Mouse (Mus musculus) A20 (cell line): ENCODE results near the gene Hoxa3.

ENCODE experiments used
- DNase-seq: peaks from one replicate; pipeline ENCODE4 v3.0.0-alpha.2; 2011; ENCODE audit warnings: low read depth, low spot score

Gene Hoxa3

GRCm38 (mm10) chr6:52183311-52184080 lies 29.6 kb downstream of the Hoxa3 start:
- no peak for DNase-seq

- no peak for DNase-seq
Observed at GRCm38 (mm10) chr6:52182793-52183192, 30.3 kb downstream of the Hoxa3 start.

GRCm38 (mm10) chr6:52182030-52182429 lies 31.1 kb downstream of the Hoxa3 start:
- no peak for DNase-seq

GRCm38 (mm10) chr6:52180726-52181125 lies 32.4 kb downstream of the Hoxa3 start:
- DNase-seq: no peak

GRCm38 (mm10) chr6:52180213-52180710 lies 32.9 kb downstream of the Hoxa3 start:
- DNase-seq: no peak

DNA sequence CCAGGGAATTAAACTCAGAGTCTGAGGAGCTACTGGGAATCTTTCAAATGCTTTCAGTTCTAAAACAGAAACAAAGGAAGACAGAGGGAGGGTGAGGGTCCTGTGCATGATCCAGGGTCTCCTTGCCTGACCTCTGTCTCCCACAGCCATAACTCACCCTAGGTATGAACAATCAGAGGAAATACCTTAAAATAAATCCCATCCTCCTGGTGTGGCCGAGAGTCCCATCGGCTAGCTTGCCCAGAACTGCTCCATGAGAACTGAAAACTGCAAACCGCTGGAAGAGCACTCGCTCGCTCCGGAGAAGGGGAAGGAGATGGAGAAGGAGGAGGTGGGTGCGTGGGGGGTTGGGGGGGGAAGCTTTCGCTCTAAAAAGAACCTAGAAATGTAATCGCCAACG lies 33.4 kb downstream of the Hoxa3 start:
- DNase-seq: no peak

DNA sequence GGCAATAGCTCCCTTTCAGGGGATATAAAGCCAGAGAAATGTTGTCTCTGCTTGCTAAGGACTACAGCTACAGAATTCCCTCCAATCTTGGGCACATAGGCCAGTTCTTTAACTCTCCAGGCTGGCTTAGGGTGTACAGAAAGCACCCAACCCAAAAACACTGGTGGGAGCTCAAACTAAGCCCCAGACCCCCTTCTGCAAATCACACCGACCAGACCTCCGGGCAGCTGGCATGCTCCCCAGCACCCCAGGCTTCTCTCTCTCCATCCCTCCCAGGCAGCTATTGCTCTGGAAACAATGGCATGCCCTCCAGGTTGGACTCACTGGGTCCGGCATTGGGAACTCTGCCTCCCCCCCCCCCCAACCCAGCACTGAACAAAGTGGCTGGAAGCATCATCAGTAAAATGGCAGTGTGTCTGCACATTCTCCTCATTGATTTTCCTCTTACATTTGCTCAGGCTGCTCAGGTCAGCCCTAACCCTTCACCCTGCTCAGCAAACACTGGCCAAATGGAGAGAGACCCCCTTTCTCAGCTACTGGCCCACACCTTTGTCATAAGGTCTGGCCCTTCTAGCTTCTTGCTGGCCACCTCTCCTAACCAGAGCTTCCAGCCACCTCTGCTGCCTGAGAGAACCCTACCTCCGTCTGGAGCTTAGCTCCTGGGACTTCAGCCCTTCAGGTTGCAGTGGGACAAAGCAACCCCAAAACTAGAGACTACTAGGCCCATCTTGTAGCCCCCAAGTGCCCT lies 34.0 kb downstream of the Hoxa3 start:
- DNase-seq: no peak

GRCm38 (mm10) chr6:52177806-52178205 lies 35.3 kb downstream of the Hoxa3 start:
- no peak for DNase-seq

- DNase-seq: no peak
Observed at GRCm38 (mm10) chr6:52177061-52177735, 35.9 kb downstream of the Hoxa3 start, which contains the start of gene 5730596B20Rik. 5730596B20Rik (plus strand) TSS chr6:52177498.

DNA sequence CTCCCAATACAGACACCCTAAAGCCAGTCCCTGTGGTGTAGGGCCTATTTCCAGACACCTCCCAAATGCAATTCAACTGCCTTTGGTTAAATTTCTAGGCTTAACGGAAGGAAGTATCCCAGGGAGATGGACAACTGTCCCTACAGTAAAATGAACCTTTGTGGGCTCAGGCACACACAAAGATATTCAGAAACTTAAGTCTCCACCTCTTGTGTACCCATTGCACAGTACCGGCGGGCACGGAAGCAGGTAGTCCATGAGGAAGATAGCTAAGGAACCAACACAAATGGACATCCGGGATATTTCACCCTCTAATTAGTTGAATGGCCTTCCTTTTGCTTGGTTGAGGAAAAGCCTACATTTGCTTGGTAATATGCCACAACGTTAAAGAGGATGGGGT lies 36.7 kb downstream of the Hoxa3 start:
- no peak for DNase-seq

DNA sequence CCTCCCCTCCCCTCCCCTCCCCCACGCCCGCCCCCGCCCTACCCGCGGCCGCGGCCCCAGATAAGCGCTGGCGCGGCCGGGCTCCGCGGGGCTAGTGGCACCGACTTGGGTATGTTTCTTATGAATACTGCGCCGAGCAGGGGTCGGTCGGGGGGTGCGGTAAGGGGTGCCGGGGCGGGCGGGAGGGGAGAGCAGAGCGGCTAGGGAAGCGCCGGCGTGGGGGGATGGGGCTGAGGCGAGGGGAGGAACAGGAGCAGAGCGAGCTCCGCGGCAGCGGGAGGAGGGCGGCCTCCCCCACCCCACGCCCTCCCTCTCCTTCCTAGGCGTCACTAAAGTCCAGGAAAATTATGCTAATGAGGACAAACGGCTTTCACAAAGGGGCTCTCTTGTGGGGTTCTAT lies 37.3 kb downstream of the Hoxa3 start:
- no peak for DNase-seq

GRCm38 (mm10) chr6:52174968-52175751 lies 38.0 kb downstream of the Hoxa3 start:
- no peak for DNase-seq

GRCm38 (mm10) chr6:52173648-52174047 lies 39.5 kb downstream of the Hoxa3 start:
- no peak for DNase-seq

DNA sequence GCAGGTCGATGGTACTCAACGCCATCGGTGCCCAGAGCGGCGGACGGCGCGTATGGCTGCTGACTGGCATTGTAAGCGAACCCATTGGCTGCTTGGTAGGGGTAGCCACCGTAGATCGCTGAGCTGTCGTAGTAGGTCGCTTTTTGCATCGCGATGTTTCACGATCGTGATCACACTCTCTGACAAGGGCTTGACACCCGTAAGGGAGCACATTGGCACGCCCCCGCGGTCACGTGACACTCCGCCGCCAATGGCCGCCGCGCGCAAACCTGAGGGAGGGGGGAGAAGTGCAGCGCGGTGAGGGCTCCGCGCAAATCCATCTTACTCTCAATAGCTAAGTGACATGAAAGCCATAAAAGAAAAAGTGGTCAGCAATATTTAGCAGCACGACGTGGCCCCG lies 40.6 kb downstream of the Hoxa3 start:
- no peak for DNase-seq

- DNase-seq: no peak
Observed at GRCm38 (mm10) chr6:52171938-52172337, 41.2 kb downstream of the Hoxa3 start.

DNA sequence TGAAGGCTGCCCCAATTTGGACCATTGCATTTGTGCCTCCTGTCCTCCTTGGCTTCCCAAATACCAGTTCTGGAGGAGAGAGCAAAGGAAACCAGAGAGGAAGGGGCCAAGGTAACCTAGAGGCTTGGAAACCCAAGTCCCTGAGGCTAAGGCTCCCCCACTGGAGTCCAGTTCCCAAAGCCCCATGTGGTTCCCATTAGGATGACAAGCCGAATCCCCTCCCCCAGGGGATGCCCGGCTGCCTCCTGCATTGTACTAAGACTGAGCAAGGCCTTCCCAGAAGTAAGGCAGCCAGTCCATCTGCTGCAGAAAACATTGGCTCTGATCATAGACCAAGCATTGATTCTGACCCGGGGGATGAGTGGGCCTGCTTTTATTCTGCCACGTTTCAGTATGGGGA lies 41.8 kb downstream of the Hoxa3 start:
- DNase-seq: no peak

GRCm38 (mm10) chr6:52170898-52171223 lies 42.3 kb downstream of the Hoxa3 start:
- no peak for DNase-seq

GRCm38 (mm10) chr6:52170166-52170897 lies 42.8 kb downstream of the Hoxa3 start:
- DNase-seq: no peak

GRCm38 (mm10) chr6:52169499-52170165 lies 43.5 kb downstream of the Hoxa3 start:
- DNase-seq: no peak
